Mouse (Mus musculus): ENCODE data around the gene Gm20388.
"Not testable (repeated sequence)": the region's sequence is repeated elsewhere in the genome, so short reads cannot be mapped to it uniquely, and the experiment has no call there.

Gene Gm20388

DNA sequence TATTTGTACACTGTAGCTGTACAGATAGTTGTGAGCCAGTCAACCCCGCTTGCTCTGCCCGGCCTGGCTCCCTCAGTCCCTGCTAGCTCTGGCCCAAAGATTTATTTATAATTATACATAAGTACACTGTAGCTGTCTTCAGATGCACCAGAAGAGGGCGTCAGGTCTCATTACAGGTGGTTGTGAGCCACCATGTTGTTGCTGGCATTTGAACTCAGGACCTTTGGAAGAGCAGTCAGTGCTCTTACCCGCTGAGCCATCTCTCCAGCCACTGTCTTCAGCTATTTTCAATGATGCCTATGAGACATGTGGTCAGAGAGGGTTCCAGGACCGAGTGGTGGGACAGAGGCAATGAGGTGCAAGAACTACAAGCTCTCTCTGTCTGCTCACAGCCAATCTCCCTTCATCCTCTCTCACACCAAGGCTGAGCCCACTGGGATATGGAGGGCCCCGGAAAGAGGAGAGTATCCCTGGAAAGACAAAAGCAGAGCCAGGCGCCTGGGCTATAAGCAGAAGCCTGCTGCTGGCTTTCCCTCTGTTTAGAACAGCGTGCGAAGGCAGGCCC, 1757.4 kb downstream of the Gm20388 start:
- DNase-seq (ENCODE audit: low spot score in 2 of 2) = not testable (repeated sequence)

GRCm38 (mm10) chr8:121668553-121668952, 1757.9 kb downstream of the Gm20388 start:
- no peak for DNase-seq (ENCODE audit: low spot score in 2 of 2)

GRCm38 (mm10) chr8:121669208-121669607, 1758.6 kb downstream of the Gm20388 start:
- DNase-seq (ENCODE audit: low spot score in 2 of 2) = no peak

- DNase-seq (ENCODE audit: low spot score in 2 of 2) = no peak
Observed at GRCm38 (mm10) chr8:121673153-121673552, 1762.5 kb downstream of the Gm20388 start.

- no peak for DNase-seq (ENCODE audit: low spot score in 2 of 2)
Observed at GRCm38 (mm10) chr8:121673917-121674316, 1763.3 kb downstream of the Gm20388 start.

GRCm38 (mm10) chr8:121674524-121674923, 1763.9 kb downstream of the Gm20388 start:
- DNase-seq (ENCODE audit: low spot score in 2 of 2) = no peak

DNA sequence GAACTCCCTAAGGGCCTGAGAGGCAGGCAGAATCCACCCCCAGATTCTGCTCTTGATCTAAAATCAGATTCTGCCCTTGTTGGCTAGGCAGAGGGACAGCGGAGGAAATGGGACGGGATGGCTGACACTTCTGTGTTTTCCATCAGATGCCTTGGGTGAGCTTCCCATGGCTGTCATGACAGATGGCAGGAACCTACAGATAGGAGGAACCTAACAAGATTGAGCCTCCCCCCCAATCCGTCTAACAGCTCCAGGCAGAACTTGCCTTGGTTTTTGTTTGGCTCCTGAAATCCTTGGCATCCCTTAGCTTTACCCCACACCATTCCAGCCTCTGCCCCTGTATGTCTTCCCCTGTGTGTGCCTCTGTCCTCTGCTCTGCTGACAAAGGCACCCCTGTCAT, 1764.5 kb downstream of the Gm20388 start:
- no peak for DNase-seq (ENCODE audit: low spot score in 2 of 2)

DNA sequence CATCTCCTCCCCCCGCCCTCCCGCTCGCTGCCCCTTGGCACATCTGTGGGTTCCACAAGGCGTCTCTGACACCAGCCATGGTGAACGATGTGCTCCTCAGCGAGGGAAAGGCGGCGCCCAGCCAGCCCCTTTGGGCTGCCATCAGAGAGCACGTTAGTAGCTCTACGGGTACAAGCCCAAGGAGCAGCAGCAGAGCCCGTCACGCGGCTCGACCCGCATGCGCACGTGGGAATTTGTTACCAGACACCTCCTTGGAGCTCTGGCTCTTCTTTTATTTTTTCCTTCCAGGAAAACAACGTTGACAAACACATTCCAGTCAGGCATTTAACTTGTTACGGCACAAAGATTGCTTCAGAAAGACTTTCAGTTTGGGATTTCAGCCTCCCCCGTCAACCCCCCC, 1765.1 kb downstream of the Gm20388 start:
- DNase-seq (ENCODE audit: low spot score in 2 of 2) = no peak

DNA sequence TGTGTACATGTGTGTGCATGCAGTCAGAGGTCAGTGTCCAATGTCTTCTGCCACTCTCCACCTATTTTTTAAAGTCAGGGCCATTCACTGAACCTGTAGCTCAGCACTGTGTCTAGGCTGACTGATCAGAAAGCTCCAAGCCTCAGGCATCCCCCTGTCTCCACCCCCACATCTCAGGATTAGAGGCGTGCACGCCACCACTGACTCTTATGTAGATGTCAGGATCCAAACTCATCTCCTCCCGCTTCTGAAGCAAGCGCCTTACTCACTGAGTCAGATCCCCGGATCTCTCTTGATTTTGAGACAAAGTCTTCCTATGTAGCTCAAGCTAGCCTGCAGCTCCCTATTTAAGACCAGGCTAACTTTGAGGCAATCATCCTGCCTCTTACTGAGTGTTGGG, 1768.1 kb downstream of the Gm20388 start:
- DNase-seq (ENCODE audit: low spot score in 2 of 2) = no peak

DNA sequence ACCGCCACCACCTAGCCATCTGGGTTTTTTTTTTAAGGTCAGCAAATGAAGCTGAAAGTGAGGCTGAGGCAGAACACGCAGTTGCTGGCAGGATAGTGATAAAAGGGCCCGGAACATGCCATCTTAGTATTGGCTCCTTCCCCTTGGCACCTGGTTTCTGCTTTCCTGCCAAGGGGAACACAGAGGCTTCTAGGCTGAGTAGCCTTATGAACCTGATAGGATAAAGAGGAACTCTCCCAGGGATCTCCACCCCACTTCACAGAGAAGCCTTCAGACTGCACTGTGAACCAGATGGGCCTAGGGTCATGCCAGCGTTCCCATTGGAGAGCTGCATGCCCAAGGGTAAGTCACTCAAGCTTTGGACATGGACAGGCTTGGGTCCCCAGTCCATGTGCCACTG, 1770.3 kb downstream of the Gm20388 start:
- DNase-seq (ENCODE audit: low spot score in 2 of 2) = no peak

DNA sequence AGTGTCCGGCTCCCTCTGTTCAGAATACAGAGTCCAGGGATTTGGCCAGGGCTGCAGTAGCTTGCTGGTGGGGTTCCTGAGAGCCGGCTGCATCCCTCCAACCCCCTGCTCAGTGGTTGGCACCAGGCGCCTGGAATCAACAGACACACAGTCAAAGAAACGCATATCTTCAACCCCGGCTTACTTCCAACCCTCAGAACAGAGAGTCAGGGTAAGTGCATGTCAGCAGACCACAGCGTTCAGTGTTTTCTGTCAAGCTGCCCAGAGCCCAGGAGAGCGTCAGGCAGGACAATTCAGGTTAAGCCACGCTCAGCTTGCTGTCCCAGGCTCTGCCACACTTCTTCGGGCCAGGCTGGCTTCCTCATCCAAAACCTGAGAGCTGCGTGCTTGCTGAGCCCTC, 1770.8 kb downstream of the Gm20388 start:
- DNase-seq (ENCODE audit: low spot score in 2 of 2) = no peak

DNA sequence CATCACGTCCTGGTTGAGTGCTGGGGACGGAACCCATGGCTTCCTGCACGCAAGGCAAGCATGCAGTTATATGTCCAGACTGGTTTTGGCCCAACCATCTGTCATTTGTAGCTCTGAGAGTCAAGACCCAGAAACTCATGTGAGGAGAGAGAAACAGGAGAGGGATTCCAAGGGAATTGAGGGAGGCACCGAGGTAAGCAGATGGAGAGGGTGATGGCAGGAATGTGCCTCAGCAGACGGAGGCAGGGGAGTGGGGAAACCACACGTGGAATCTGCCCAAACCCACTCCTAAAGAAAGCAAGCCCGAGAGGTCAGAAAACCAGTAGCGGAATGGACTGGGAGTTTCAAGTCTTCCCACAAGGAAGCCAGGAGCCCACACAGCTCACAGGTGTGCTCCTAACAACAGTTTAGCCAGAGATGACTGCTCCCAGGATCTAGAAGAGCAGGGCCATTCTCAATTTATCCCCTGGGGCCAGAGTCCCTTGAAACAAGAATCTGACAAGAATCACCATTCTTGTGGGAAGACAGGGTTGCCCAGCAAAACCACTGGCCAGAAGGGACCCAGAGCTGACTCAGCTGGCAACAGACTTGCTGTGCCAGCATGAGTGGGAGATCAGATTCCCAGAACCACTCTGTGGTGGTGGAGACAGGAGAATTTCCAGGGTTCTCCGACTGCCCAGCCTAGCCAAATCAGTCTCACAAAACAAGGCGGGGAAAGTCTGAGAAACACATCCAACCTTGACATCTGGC, 1772.6 kb downstream of the Gm20388 start:
- no peak for DNase-seq (ENCODE audit: low spot score in 2 of 2)

DNA sequence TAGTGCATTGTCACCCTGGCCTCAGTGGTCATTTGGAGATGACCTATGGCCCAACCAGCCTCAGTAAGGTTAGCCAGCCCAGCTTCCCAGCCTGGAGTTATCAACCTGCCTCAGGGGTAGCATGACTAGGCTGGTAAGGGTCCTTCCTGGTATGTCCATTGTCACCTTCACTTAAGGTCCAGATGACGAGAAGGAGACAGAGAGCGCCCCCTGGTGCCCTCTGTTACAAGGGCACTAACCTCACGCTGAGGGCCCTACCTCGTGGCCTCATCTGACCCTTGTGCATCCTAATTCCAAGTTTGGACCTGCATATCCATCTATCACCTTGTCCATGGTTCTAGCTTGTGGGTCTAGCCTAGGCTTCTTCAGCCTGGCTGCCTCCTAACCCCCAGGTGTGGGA, 1774.8 kb downstream of the Gm20388 start:
- DNase-seq (ENCODE audit: low spot score in 2 of 2) = peak; percentile 37 to 42

DNA sequence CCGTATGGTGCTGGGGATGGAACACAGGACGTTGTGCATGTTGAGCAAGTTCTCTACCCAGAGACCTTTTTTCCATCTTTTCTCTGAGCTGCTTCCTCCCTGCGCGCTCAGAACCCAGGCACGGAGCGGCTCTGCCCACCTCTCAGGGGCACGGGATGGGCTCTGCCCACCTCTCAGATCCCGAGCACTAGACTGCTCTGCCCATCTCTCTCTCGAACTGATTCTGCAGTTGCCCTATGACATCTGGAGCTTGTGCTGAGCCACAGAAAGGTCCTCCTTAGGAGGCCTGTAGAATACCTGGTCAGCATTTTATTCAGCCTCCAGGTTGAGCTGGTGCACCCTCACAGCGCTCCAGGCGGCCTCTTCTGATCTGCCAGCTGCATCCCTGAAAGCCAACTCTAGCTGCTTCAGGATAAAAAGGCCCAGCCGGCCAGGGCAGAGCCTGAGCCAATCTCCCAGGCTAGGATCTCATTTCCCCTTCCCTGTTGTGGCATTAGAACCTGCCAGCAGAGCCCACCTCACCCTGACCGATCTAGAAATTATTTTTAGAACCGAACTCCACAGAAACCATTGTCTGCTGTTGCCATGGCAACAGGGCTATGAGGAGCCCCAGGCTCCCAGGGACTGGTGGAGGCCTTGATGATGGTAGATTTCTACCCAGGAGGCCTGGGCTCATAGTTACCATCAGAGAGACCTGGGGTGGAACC, 1777.0 kb downstream of the Gm20388 start:
- peak in 1 of 2 experiments; percentile 57 for DNase-seq (ENCODE audit: low spot score in 2 of 2)

- no peak for DNase-seq (ENCODE audit: low spot score in 2 of 2)
Observed at GRCm38 (mm10) chr8:121688496-121688895, 1777.9 kb downstream of the Gm20388 start.

- peak in 1 of 2 experiments; percentile 46 for DNase-seq (ENCODE audit: low spot score in 2 of 2)
Observed at GRCm38 (mm10) chr8:121694453-121694852, 1783.8 kb downstream of the Gm20388 start.

GRCm38 (mm10) chr8:121695585-121696184, 1785.0 kb downstream of the Gm20388 start:
- no peak for DNase-seq (ENCODE audit: low spot score in 2 of 2)

- no peak for DNase-seq (ENCODE audit: low spot score in 2 of 2)
Observed at GRCm38 (mm10) chr8:121697735-121698614, 1787.3 kb downstream of the Gm20388 start.

GRCm38 (mm10) chr8:121698615-121699101, 1788.0 kb downstream of the Gm20388 start:
- no peak for DNase-seq (ENCODE audit: low spot score in 2 of 2)

DNA sequence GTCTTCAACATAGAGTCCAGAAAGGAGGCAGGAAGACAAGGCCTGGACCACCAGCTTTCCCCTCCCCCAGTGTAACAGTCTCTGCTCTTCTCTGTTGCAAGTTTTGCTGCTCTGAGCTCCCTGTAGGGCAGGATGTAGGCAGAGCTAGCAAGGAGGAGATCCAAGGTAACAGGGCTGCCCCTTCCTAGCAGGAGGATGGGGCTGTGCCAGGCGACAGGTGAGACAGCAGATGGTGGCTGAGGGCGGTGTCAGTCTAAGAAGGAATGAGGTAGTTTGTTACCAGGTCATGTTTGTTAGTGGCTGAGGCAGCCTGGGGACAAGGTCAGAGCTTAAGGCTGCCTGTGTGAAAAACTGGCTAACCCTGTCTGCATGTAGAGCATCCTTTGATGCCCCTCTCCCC, 1789.3 kb downstream of the Gm20388 start:
- DNase-seq (ENCODE audit: low spot score in 2 of 2) = no peak

- DNase-seq (ENCODE audit: low spot score in 2 of 2) = no peak
Observed at GRCm38 (mm10) chr8:121705174-121705573, 1794.5 kb downstream of the Gm20388 start.

Measured in frontal cortex, postnatal 25 days (tissue).